ENCODE assay signal across 10 mouse cellular contexts in genomic region chr9:82510014-82510413, GRCm38 (mm10).
"Had no signal": no experiment of that assay in that cellular context is flagged by ENCODE, and none has a peak within 500 bp of the region (broad histone marks: within the 10 kb centered on the region; RNA-seq: fewer than 3 reads in every experiment).

No protein-coding gene starts in this region.

- H3K9ac ChIP-seq: limb, embryonic 13.5 days; liver, embryonic 14.5 days; neural tube, embryonic 13.5 days had no signal

- H3K4me1 ChIP-seq: limb, embryonic 13.5 days; neural tube, embryonic 13.5 days had no signal

- H3K4me2 ChIP-seq: limb, embryonic 13.5 days; neural tube, embryonic 13.5 days had no signal

- H3K36me3 ChIP-seq: limb, embryonic 13.5 days; neural tube, embryonic 13.5 days had no signal

- H3K9me3 ChIP-seq: limb, embryonic 13.5 days; neural tube, embryonic 13.5 days had no signal

- H3K27ac ChIP-seq: layer of hippocampus, adult 2 months; limb, embryonic 13.5 days; liver, embryonic 14.5 days; neural tube, embryonic 13.5 days; stomach, postnatal 0 days had no signal

- H3K27me3 ChIP-seq: limb, embryonic 13.5 days; neural tube, embryonic 13.5 days had no signal

- H3K4me3 ChIP-seq: layer of hippocampus, adult 2 months; limb, embryonic 13.5 days; neural tube, embryonic 13.5 days had no signal

- DNase-seq: kidney, postnatal 10 days; kidney, postnatal 4 days; lung, adult 18-20 months; thymus, adult 18-20 months; thymus, postnatal 14 days had no signal
